Mouse (Mus musculus) spleen, adult 2 months (tissue): ENCODE data around the gene Rinl.

ENCODE experiments used
- CTCF ChIP-seq: fragments of 200-500 bp; IDR thresholded peaks from 2 replicates; pipeline ENCODE4 v1.5.1; 2011; ENCODE audit warnings: mild to moderate bottlenecking, inconsistent platforms; ENCODE audit not compliant: insufficient read depth, insufficient read length, insufficient replicate concordance; ENCODE audit errors: extremely low read depth
- POLR2A ChIP-seq: fragments of 200-500 bp; IDR thresholded peaks from 2 replicates; pipeline ENCODE4 v1.6.1; 2011; ENCODE audit warnings: low read depth, low read length, inconsistent platforms

GRCm38 (mm10) chr7:28780067-28780658 lies 8.6 kb upstream of the Rinl start:
- TF ChIP-seq CTCF (peak; percentile 80), POLR2A (no peak)
